Mouse (Mus musculus): ENCODE data around the gene Dhx30.
"Not testable (repeated sequence)": the region's sequence is repeated elsewhere in the genome, so short reads cannot be mapped to it uniquely, and the experiment has no call there.

The Dhx30 gene

GRCm38 (mm10) chr9:110094761-110095160 is 22.9 kb downstream of the Dhx30 start:
- in situ Hi-C loops (cut with MseI, MboI), result no loop called here

DNA sequence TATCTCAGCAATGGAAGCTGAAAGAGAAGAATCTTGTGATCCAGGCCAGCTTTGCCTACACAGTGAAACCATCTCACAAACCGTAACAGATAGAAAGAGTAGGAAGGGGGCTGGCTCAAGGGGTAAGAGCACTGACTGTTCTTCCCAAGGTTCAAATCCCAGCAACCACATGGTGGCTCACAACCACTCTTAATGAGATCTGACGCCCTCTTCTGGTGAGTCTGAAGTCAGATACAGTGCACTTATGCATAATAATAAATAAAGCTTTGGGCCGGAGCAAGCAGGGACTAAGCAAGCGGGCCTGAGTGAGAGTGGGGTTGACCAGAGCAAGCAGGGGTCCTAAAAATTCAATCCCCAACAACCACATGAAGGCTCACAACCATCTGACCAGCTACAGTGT is 24.3 kb downstream of the Dhx30 start:
- in situ Hi-C loops (cut with MseI, MboI), result no loop called here

GRCm38 (mm10) chr9:110085693-110086092 is 31.9 kb downstream of the Dhx30 start:
- in situ Hi-C loops (cut with MseI, MboI), result no loop called here

DNA sequence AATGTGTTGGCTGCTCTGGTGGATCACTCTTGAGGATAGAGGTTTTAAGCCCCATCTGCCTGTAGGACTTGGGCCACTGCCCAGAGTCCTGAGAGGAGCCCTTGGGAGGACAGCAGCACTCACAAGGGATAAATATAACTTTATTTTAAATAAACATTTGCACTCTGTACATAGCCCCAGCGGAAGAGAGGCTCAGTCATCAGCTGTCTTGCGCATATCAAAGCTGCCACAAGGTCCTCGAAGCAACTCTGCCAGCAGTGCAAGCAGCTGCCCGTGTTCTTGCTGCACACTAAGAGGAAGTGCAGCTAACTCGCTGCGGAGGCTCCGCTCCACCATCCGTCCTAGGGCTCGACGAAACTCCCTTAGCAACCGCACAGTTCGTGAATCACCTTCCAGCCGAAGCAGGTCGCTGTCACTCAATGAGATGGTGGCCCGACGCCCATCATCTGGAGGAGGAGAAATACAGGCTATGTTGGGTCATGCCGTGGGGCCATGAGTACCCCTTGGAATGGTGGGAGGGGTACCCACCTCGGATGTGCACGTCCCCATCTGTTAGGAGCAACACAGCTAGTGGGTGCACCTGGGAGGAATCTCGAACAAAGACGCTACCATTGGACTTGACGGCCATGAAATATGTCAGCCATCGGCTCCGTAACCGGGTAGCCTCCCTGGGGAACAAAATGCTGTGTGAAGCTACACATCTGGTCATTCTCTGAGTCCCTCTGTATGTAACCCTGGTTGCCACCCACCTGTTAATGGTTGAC is 33.2 kb downstream of the Dhx30 start:
- in situ Hi-C loops (cut with MseI, MboI), result no loop called here

- in situ Hi-C loops (cut with MseI, MboI), result no loop called here
Measured at GRCm38 (mm10) chr9:110081066-110081465, 36.6 kb downstream of the Dhx30 start.

- in situ Hi-C loops (cut with MseI, MboI), result not testable (repeated sequence)
Measured at GRCm38 (mm10) chr9:110076468-110076867, 41.2 kb downstream of the Dhx30 start.

GRCm38 (mm10) chr9:110071843-110072242 is 45.8 kb downstream of the Dhx30 start:
- in situ Hi-C loops (cut with MseI, MboI), result no loop called here

DNA sequence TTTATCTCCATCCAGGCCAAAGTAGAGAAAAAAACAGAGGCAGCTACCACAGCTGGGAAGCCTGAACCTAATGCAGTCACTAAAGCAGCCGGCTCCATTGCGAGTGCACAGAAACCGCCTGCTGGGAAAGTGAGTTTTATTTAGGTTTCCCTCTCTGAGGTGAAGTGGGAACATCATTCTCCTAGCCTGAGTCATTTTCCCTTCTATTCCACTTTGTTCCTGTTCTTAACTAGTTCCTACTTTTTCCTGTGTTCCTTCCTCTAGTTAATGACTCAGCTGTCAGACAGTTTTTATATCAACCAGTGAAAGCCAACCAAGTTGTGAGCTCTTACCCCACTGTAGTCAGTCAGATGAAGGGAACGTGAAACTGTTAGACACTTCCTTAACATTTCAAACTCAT is 46.6 kb downstream of the Dhx30 start:
- in situ Hi-C loops (cut with MseI, MboI), result no loop called here

DNA sequence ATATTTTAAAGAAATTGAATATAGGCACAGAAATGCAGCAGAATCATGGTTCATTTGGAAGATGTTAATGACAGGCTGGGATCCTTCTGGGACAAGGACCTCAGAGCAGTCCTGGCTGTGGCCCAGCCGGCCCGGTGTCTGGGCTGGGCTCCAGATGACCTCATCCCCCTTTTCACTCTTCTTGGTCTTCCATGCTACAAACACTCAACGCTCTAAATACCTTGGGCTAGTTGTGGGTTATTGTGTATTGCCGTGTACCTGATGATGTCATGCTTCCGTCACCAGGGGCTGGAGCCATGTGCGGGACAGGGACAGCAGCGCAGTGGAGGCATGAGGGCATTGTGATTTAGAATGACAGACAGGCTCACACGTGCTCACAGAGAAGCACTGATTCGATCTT is 47.3 kb downstream of the Dhx30 start:
- in situ Hi-C loops (cut with MseI, MboI), result no loop called here

DNA sequence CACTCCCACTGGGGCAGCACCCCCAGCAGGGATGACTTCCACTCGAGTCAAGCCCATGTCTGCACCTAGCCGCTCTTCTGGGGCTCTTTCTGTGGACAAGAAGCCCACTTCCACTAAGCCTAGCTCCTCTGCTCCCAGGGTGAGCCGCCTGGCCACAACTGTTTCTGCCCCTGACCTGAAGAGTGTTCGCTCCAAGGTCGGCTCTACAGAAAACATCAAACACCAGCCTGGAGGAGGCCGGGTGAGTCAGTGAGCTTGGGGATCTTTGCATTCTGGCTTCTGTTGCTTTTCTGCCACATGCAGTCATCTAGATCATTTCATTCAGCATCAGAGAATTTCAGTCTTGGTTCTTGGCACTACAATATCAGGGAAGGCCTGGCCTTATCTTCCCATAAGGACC is 48.9 kb downstream of the Dhx30 start:
- in situ Hi-C loops (cut with MseI, MboI), result no loop called here

DNA sequence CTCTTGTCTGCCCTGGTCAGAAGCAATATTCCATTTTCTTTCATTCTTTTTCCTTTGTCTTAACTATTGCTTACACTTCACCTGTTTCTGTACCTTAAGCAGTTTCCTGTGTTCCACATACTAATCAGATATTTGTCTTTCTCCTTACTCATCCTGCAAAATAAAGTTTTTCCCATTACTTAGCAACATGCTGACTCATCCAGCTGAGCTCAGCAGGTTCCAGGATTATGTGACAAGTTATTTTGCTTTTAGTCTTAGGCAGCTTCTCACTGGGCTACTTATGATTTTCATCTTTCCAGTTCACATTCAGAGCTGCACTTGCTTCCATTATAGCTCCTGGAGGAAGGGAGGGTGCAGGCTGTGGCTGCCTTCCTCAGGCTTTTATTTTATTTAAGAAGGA is 53.0 kb downstream of the Dhx30 start:
- in situ Hi-C loops (cut with MseI, MboI), result no loop called here

GRCm38 (mm10) chr9:110062861-110063260 is 54.8 kb downstream of the Dhx30 start:
- in situ Hi-C loops (cut with MseI, MboI), result no loop called here

GRCm38 (mm10) chr9:110062405-110062804 is 55.2 kb downstream of the Dhx30 start:
- in situ Hi-C loops (cut with MseI, MboI), result no loop called here

GRCm38 (mm10) chr9:110060761-110061160 is 56.9 kb downstream of the Dhx30 start:
- in situ Hi-C loops (cut with MseI, MboI), result no loop called here

DNA sequence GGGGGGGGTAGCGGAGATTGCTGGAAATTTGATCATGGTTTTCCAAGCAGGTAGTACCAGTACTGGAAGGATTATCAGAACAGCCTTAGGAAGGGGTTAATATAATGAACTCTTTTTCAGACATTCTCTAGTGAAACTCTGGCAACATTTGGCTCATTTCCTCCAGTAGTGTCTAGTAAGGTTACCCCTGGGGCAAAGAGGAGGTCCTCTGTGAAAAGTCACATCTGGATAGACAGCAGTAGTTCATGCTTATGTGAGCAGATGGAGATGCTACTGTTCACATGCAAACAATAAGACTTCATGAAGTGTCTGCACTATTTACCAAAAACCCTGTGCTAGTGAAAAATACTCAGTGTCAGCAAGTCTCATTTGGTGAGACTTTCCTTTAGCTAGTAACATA is 60.4 kb downstream of the Dhx30 start:
- in situ Hi-C loops (cut with MseI, MboI), result no loop called here

DNA sequence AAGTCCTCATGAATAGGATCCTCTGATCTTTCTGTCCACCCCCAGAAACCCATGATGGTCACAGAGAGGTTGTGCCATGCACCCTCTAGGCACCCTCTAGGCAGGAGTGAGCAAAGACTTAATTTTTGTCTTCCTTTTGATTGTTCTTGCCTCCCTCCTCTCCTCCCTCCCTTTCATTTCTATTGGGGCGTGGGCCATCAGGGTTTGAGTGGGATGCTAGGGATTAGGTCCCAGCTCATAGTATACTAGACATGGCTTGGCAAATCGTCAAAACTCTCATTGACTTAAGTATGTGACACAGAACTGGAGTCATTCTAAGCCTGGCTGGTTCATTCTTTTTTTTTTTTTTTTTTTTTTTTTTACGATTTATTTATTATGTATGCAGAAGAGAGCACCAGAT is 62.8 kb downstream of the Dhx30 start:
- in situ Hi-C loops (cut with MseI, MboI), result no loop called here

DNA sequence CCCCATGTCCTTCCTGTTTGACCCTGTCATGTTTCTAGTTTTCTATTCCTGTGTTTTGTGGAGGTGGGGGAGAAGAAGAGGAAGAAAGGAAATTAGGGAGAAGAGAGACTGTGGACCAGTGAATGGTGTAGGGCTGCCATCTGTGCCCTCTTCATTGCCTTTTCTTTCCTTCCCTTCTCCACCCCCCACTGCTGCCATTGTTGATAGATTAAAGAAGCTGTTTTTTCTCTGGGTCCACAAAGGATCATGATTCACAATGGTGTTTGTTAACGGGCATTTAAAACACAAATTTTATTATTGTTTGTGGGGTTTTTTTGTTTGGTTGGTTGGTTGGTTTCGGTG is 63.6 kb downstream of the Dhx30 start:
- in situ Hi-C loops (cut with MseI, MboI), result no loop called here

DNA sequence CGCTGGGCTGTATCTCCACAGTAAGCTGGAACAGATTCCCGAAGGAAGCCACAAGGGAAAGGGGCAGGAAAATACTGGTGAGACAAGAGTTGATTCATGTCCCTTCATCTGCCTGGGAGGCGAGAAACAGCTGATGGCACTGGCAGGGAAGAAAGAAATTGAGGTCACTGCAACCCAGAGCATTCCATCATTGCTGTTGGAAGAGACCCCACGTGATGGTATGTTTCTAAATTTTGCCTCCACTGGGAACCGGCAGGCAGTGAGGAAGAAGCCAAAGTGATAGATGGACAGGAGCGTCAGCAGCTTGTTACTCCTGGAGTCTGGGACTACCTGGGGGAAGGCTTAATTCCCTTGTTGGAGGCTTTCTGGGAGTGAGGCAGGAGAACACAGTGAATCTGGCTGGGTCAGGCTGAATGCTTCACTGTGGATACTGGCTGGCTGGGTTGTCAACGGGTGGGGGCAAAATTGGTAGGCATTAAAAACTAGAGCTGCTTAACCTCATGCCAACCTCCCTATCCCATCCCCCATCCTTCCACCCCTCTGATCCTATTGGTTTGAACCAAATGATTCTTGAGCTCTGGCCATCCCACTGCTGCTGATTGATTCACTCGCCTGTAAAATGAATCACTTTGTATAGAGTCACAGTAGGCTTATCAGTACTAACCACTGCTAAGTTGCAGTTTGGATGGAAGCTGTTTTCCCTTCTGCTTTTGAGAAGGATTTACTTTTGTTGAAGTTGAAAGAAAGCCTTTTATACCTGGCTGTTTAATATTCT is 64.1 kb downstream of the Dhx30 start:
- in situ Hi-C loops (cut with MseI, MboI), result no loop called here

DNA sequence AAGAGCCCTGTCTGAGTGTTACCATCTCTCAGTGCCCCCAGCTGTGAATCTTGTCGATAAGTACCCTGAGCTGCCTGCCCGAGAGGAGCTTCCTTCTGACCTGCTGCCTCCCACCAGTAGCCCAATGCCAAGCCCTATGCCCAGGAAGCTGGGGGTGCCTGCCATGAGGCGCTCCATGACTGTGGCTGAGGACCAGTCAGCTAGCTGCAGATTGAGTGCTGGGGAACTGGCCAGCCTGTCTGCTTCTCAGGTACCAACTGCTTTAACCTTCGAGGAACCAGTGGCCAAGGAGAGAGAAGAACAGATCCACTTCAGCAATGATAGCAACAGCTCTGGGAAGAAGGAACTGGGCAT is 64.7 kb downstream of the Dhx30 start:
- in situ Hi-C loops (cut with MseI, MboI), result no loop called here

- in situ Hi-C loops (cut with MseI, MboI), result no loop called here
Measured at GRCm38 (mm10) chr9:110051869-110052661, 65.6 kb downstream of the Dhx30 start.

DNA sequence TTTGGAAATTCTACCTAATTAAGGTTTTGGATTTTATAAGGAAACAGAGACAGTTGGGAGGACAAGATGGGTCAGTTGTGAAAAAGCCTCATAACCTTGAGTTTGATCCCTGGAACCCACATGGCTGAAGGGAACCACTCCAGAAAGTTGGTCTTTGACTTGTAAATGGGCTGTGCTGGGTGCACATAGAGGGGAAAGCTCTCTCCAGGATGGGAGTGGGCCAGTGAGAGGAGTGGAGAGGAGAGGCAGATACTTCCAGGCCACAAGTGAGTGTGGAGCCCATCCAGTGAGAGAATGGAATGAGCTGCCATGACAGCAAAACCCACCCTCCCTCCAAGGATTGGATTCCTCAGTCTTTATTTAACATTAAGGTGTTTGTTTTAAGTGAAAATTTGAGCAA is 66.4 kb downstream of the Dhx30 start:
- in situ Hi-C loops (cut with MseI, MboI), result no loop called here

GRCm38 (mm10) chr9:110047857-110048256 is 69.8 kb downstream of the Dhx30 start:
- in situ Hi-C loops (cut with MseI, MboI), result no loop called here

GRCm38 (mm10) chr9:110047260-110047659 is 70.4 kb downstream of the Dhx30 start:
- in situ Hi-C loops (cut with MseI, MboI), result no loop called here
